Mouse (Mus musculus): Measurements from ENCODE around the gene Col5a2. TPM values are rescaled to one million over a fixed set of nuclear protein-coding genes. Genes with fewer than 3 reads are reported as not detected.
"Not testable (repeated sequence)": the region's sequence is repeated elsewhere in the genome, so short reads cannot be mapped to it uniquely, and the experiment has no call there.

The Col5a2 gene
- 1 to 10 TPM; 6.6 to 8.8 (median 7.7) TPM for total RNA-seq (2022)

GRCm38 (mm10) chr1:45502865-45503332 is at the start of gene Col5a2:
TSS of gene Col5a2 (minus strand) at chr1:45503282.
- peak; percentile 18 to 34 for DNase-seq (ENCODE audit: low spot score in 2 of 2)

GRCm38 (mm10) chr1:45550531-45550930 is 47.4 kb upstream of the Col5a2 start:
- no peak for DNase-seq (ENCODE audit: low spot score in 2 of 2)

- DNase-seq (ENCODE audit: low spot score in 2 of 2): no peak
Observed at GRCm38 (mm10) chr1:45541888-45542287, 38.8 kb upstream of the Col5a2 start.

- DNase-seq (ENCODE audit: low spot score in 2 of 2): no peak
Observed at GRCm38 (mm10) chr1:45541161-45541560, 38.1 kb upstream of the Col5a2 start.

GRCm38 (mm10) chr1:45531486-45531885 is 28.4 kb upstream of the Col5a2 start:
- DNase-seq (ENCODE audit: low spot score in 2 of 2): no peak

GRCm38 (mm10) chr1:45527476-45527875 is 24.4 kb upstream of the Col5a2 start:
- not testable (repeated sequence) for DNase-seq (ENCODE audit: low spot score in 2 of 2)

GRCm38 (mm10) chr1:45523601-45524000 is 20.5 kb upstream of the Col5a2 start:
- DNase-seq (ENCODE audit: low spot score in 2 of 2): no peak

GRCm38 (mm10) chr1:45521486-45521885 is 18.4 kb upstream of the Col5a2 start:
- DNase-seq (ENCODE audit: low spot score in 2 of 2): no peak

GRCm38 (mm10) chr1:45502241-45502741 is 791 bp downstream of the Col5a2 start:
- DNase-seq (ENCODE audit: low spot score in 2 of 2): no peak

GRCm38 (mm10) chr1:45501437-45501836 is 1.6 kb downstream of the Col5a2 start:
- DNase-seq (ENCODE audit: low spot score in 2 of 2): no peak

- DNase-seq (ENCODE audit: low spot score in 2 of 2): no peak
Observed at GRCm38 (mm10) chr1:45500456-45500855, 2.6 kb downstream of the Col5a2 start.

- no peak for DNase-seq (ENCODE audit: low spot score in 2 of 2)
Observed at GRCm38 (mm10) chr1:45495025-45495424, 8.1 kb downstream of the Col5a2 start.

- no peak for DNase-seq (ENCODE audit: low spot score in 2 of 2)
Observed at GRCm38 (mm10) chr1:45492130-45492723, 10.9 kb downstream of the Col5a2 start.

GRCm38 (mm10) chr1:45490451-45490850 is 12.6 kb downstream of the Col5a2 start:
- no peak for DNase-seq (ENCODE audit: low spot score in 2 of 2)

- no peak for DNase-seq (ENCODE audit: low spot score in 2 of 2)
Observed at GRCm38 (mm10) chr1:45488291-45488690, 14.8 kb downstream of the Col5a2 start.

GRCm38 (mm10) chr1:45483001-45483400 is 20.1 kb downstream of the Col5a2 start:
- DNase-seq (ENCODE audit: low spot score in 2 of 2): no peak

- DNase-seq (ENCODE audit: low spot score in 2 of 2): no peak
Observed at GRCm38 (mm10) chr1:45481876-45482275, 21.2 kb downstream of the Col5a2 start.

- no peak for DNase-seq (ENCODE audit: low spot score in 2 of 2)
Observed at GRCm38 (mm10) chr1:45479087-45479486, 24.0 kb downstream of the Col5a2 start.

- DNase-seq (ENCODE audit: low spot score in 2 of 2): peak; percentile 23 to 56
Observed at GRCm38 (mm10) chr1:45472751-45473150, 30.3 kb downstream of the Col5a2 start.

GRCm38 (mm10) chr1:45460767-45461166 is 42.3 kb downstream of the Col5a2 start:
- DNase-seq (ENCODE audit: low spot score in 2 of 2): no peak

- no peak for DNase-seq (ENCODE audit: low spot score in 2 of 2)
Observed at GRCm38 (mm10) chr1:45455763-45456162, 47.3 kb downstream of the Col5a2 start.

- DNase-seq (ENCODE audit: low spot score in 2 of 2): no peak
Observed at GRCm38 (mm10) chr1:45448856-45449255, 54.2 kb downstream of the Col5a2 start.

- DNase-seq (ENCODE audit: low spot score in 2 of 2): peak; percentile 5 to 8
Observed at GRCm38 (mm10) chr1:45431922-45432321, 71.2 kb downstream of the Col5a2 start.

Measured in layer of hippocampus, adult 8-10 months (tissue).